Mouse (Mus musculus) megakaryocyte-erythroid progenitor cell, adult 5 weeks (primary cell): ENCODE results near the gene Hao2. TPM values are rescaled to one million over a fixed set of nuclear protein-coding genes. Genes with fewer than 3 reads are reported as not detected.

Experiments
- polyA plus RNA-seq: library from polyadenylated mRNA; stranded (reverse); fragments of >175 nt; gene quantifications from 2 replicates; pipeline ENCODE4 v1.2.3, GENCODE M21; 2012

The Hao2 gene
- polyA plus RNA-seq: not detected in 2 replicates

GRCm38 (mm10) chr3:98893057-98893772, at the start of gene Hao2:
Gene Hao2, minus strand, starts transcription at chr3:98893239.

GRCm38 (mm10) chr3:98859576-98859975, 33.5 kb downstream of the Hao2 start, which contains the start of gene Hsd3b1:
Gene Hsd3b1, minus strand, starts transcription at chr3:98859794.

Other genes with a start within 250 kb of the Hao2 start
- gene Hsd3b2, start 168.7 kb downstream of the Hao2 start, polyA plus RNA-seq: not detected in 2 replicates
- not detected in 2 replicates for gene Hsd3b3, start 130.1 kb downstream of the Hao2 start, polyA plus RNA-seq
- gene Hsd3b6, start 78.8 kb downstream of the Hao2 start, polyA plus RNA-seq: not detected in 2 replicates
- not detected in 2 replicates for gene Hsd3b1, start 33.4 kb downstream of the Hao2 start, polyA plus RNA-seq
- 0.59 and 0.70 TPM in 2 replicates for gene Wars2, start 247.8 kb upstream of the Hao2 start, polyA plus RNA-seq